In the genomic region with DNA sequence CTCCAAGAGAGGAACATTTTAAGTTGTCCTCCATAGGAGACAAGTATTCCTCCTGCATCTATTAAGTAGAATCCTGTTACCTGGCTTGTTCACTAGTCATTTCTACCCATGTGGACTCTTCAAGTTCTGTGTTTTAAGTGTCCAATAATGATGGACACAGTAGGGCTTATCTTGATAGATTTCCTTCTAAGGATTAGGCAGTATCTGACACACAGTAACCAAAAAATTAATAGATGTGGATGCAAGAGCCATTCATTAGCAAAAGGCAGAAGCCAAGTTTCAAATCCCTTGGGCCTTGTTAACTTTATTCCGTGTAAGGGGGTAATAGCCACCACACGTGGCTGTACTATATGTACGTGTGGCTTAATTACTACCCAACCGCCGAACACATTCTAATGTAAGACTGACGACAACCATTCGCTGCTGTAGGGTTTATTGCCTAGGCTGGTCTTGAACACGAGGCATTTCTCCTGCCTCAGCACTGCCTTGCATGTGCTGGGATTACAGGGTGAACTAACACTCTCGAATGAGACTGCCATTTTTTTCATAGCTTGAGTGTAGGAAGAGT, we compare ENCODE assay signal across 8 mouse cellular contexts. TPM values are rescaled to one million over a fixed set of nuclear protein-coding genes. Genes with fewer than 3 reads are reported as not detected.
DNase-seq lines count a peak whose midpoint lies in the region; ATAC-seq and TF ChIP-seq lines count a peak whose summit lies in the region.

No protein-coding gene starts in this region.

- TF ChIP-seq POLR2A in heart, adult 2 months (IDR thresholded peaks at IDR 0.05; ENCODE audit: insufficient read depth, low read depth, low read length) = no peak
- no peak for TF ChIP-seq POLR2A in thymus, adult 2 months (IDR thresholded peaks at IDR 0.05; ENCODE audit: control insufficient read depth, extremely low read depth, insufficient read depth, low read length, poor library complexity)

- H3K9ac ChIP-seq in heart, adult 2 months (ENCODE audit: low read depth, low read length) = peak overlapping the region; percentile 70
- peak overlapping the region; percentile 91 for H3K9ac ChIP-seq in liver, embryonic 13.5 days

- H3K27ac ChIP-seq in heart, adult 2 months = peak overlapping the region; percentile 75
- no peak overlapping the region for H3K27ac ChIP-seq in thymus, adult 2 months (ENCODE audit: control insufficient read depth, insufficient read depth, low read length)
- H3K27ac ChIP-seq in liver, embryonic 13.5 days = peak overlapping the region; percentile 80

- no peaks in the 10 kb centered on the region for H3K79me2 ChIP-seq in heart, adult 2 months (replicated peaks; ENCODE audit: control insufficient read depth, insufficient read depth, low read length)

- H3K4me1 ChIP-seq in heart, adult 2 months (ENCODE audit: control insufficient read depth, insufficient read depth, low read length) = no peaks in the 10 kb centered on the region
- no peaks in the 10 kb centered on the region for H3K4me1 ChIP-seq in thymus, adult 2 months (replicated peaks; ENCODE audit: control insufficient read depth, insufficient read depth, low read length)
- peaks cover 22% of the 10 kb centered on the region for H3K4me1 ChIP-seq in liver, embryonic 13.5 days (replicated peaks)

- no peak for DNase-seq in heart, adult 2 months
- no peak for DNase-seq in heart, adult 9 months (ENCODE audit: low spot score in 2 of 2)
- DNase-seq in thymus, adult 2 months = no peak
- no peak for DNase-seq in thymus, postnatal 10 days (ENCODE audit: low spot score in 2 of 2)
- DNase-seq in liver, embryonic 13.5 days = no peak
- DNase-seq in adrenal gland, adult 8-10 months = no peak
- no peak for DNase-seq in adrenal gland, postnatal 10 days
- no peak for DNase-seq in left cerebral cortex, postnatal 10 days (ENCODE audit: extremely low spot score in 1 of 2, low spot score in 2 of 2)

- 2% methylated on average over 9 of the region's 9 CpGs for WGBS in heart, adult 2 months
- WGBS in thymus, adult 2 months = under 1% methylated on average over 9 of the region's 9 CpGs
- WGBS in liver, embryonic 13.5 days (ENCODE audit: insufficient replicate concordance) = under 1% methylated on average over 9 of the region's 9 CpGs

- no peaks in the 10 kb centered on the region for H3K36me3 ChIP-seq in heart, adult 2 months (ENCODE audit: control insufficient read depth, insufficient read depth, low read length)
- peaks cover 4% of the 10 kb centered on the region; the same call in 1 of the 2 replicates for H3K36me3 ChIP-seq in thymus, adult 2 months (ENCODE audit: control insufficient read depth, insufficient read depth, low read length)
- H3K36me3 ChIP-seq in liver, embryonic 13.5 days = peaks cover 18% of the 10 kb centered on the region

- TF ChIP-seq EP300 in heart, adult 2 months (IDR thresholded peaks at IDR 0.05; ENCODE audit: insufficient read depth, low read depth, low read length) = no peak

- peak; percentile 34 for ATAC-seq in liver, embryonic 13.5 days (ENCODE audit: low read depth)

- H3K27me3 ChIP-seq in heart, adult 2 months (ENCODE audit: control insufficient read depth, insufficient read depth, low read length) = no peaks in the 10 kb centered on the region
- H3K27me3 ChIP-seq in thymus, adult 2 months (ENCODE audit: control insufficient read depth, insufficient read depth, low read length) = no peaks in the 10 kb centered on the region
- H3K27me3 ChIP-seq in liver, embryonic 13.5 days = peaks cover 14% of the 10 kb centered on the region; the same call in 1 of the 2 replicates

- peak overlapping the region; percentile 93 for H3K4me3 ChIP-seq in heart, adult 2 months
- H3K4me3 ChIP-seq in thymus, adult 2 months (ENCODE audit: control insufficient read depth, insufficient read depth, low read length) = peak overlapping the region; percentile 57
- H3K4me3 ChIP-seq in liver, embryonic 13.5 days (replicated peaks) = peak overlapping the region; percentile 81

- no peaks in the 10 kb centered on the region for H3K9me3 ChIP-seq in liver, embryonic 13.5 days (replicated peaks)

- intact Hi-C loops in heart, adult 2 months (cut with DNase I) = loop anchor here (2.0 to 5.0 kb wide), 2 partner anchors 50 to 78 kb away; partner anchors contain the start of genes 4931406C07Rik, Med17 and Taf1d
- intact Hi-C loops in left cerebral cortex, postnatal 10 days (cut with DNase I) = no loop called here

- peak overlapping the region; percentile 64 for H3K4me2 ChIP-seq in liver, embryonic 13.5 days

- TF ChIP-seq CTCF in heart, adult 2 months (IDR thresholded peaks at IDR 0.05) = no peak
- no peak for TF ChIP-seq CTCF in thymus, adult 2 months (IDR thresholded peaks at IDR 0.05; ENCODE audit: borderline replicate concordance, control insufficient read depth, extremely low read depth, insufficient read depth, low read length, poor library complexity)

RNA-seq across cellular contexts. Expression of gene Cep295, which starts 0.6 kb away (rescaled TPM):
- total RNA-seq in heart, adult 2 months (2021) = 1 to 10 TPM; 5.8 to 8.5 TPM
- polyA plus RNA-seq in heart, adult 2 months (2012; rRNA removed) = 3.0 and 4.1 TPM in 2 replicates
- polyA plus RNA-seq in thymus, adult 2 months (2012; rRNA removed) = 11.7 and 13.1 TPM in 2 replicates
- 7.8 and 8.5 TPM in 2 replicates for polyA plus RNA-seq in liver, embryonic 13.5 days (2015; fragmentation: Nextera tagmentation; extraction: Ambion mirVana)
- 10 to 100 TPM; 12.2 to 19.4 (median 14.2) TPM for total RNA-seq in adrenal gland, adult 8-10 months (2022)
- total RNA-seq in adrenal gland, postnatal 10 days (2021) = 10 to 100 TPM; 12.4 to 18.6 TPM
- total RNA-seq in left cerebral cortex, postnatal 10 days (2021) = 10 to 100 TPM; 27.5 to 30.8 TPM

RNA-seq across cellular contexts. Expression of gene 4931406C07Rik, which starts 50.8 kb away (rescaled TPM):
- total RNA-seq in heart, adult 2 months (2021) = 1 to 10 TPM; 4.9 to 5.7 TPM
- 8.1 and 12.3 TPM in 2 replicates for polyA plus RNA-seq in heart, adult 2 months (2012; rRNA removed)
- 4.8 and 5.4 TPM in 2 replicates for polyA plus RNA-seq in thymus, adult 2 months (2012; rRNA removed)
- polyA plus RNA-seq in liver, embryonic 13.5 days (2015; fragmentation: Nextera tagmentation; extraction: Ambion mirVana) = 3.0 and 3.4 TPM in 2 replicates
- 100 to 1,000 TPM; 101 to 139 (median 122) TPM for total RNA-seq in adrenal gland, adult 8-10 months (2022)
- total RNA-seq in adrenal gland, postnatal 10 days (2021) = 100 to 1,000 TPM; 126 to 134 TPM
- 10 to 100 TPM; 26.0 to 27.1 TPM for total RNA-seq in left cerebral cortex, postnatal 10 days (2021)

RNA-seq across cellular contexts. Expression of gene Taf1d, which starts 51.0 kb away (rescaled TPM):
- 10 to 100 TPM; 26.0 to 28.0 TPM for total RNA-seq in heart, adult 2 months (2021)
- 5.8 and 13.6 TPM in 2 replicates for polyA plus RNA-seq in heart, adult 2 months (2012; rRNA removed)
- 45.7 and 48.9 TPM in 2 replicates for polyA plus RNA-seq in thymus, adult 2 months (2012; rRNA removed)
- 46.4 and 54.0 TPM in 2 replicates for polyA plus RNA-seq in liver, embryonic 13.5 days (2015; fragmentation: Nextera tagmentation; extraction: Ambion mirVana)
- 100 to 1,000 TPM in 2 of 4 experiments, 10 to 100 TPM in 2; 71.4 to 110 (median 88.2) TPM for total RNA-seq in adrenal gland, adult 8-10 months (2022)
- 100 to 1,000 TPM in 1 of 2 experiments, 10 to 100 TPM in 1; 97.2 to 112 TPM for total RNA-seq in adrenal gland, postnatal 10 days (2021)
- total RNA-seq in left cerebral cortex, postnatal 10 days (2021) = 10 to 100 TPM; 38.1 to 43.6 TPM

Comparison
In these comparisons a context has a peak if more than half of its experiments do, and no peak if none do; other contexts are left out.
1. RNA of gene 4931406C07Rik, which starts 50.8 kb away (total RNA-seq): 126 to 134 TPM in adrenal gland, postnatal 10 days, 101 to 139 TPM in adrenal gland, adult 8-10 months and 26.0 to 27.1 TPM in left cerebral cortex, postnatal 10 days; 4.9 to 5.7 TPM in heart, adult 2 months; every median in the first group is over 4 times any median in the second.
2. Peak in every context shown above with its lines, with median percentiles within 50 percentile points of each other: H3K4me3 ChIP-seq.